ENCODE assay signal across 22 mouse cellular contexts in genomic region chr4:44010176-44010575, GRCm38 (mm10). TPM values are rescaled to one million over a fixed set of nuclear protein-coding genes. Genes with fewer than 3 reads are reported as not detected.
DNase-seq lines count a peak whose midpoint lies in the region; ATAC-seq and TF ChIP-seq lines count a peak whose summit lies in the region.
"Had no signal": no experiment of that assay in that cellular context is flagged by ENCODE, and none has a peak within 500 bp of the region (broad histone marks: within the 10 kb centered on the region; RNA-seq: fewer than 3 reads in every experiment).

No protein-coding gene starts in this region.

- H3K79me2 ChIP-seq in heart, adult 2 months (replicated peaks; ENCODE audit: control insufficient read depth, insufficient read depth, low read length), result peaks cover 6% of the 10 kb centered on the region
- H3K79me2 ChIP-seq in MEL (ENCODE audit: control insufficient read depth, insufficient read depth, low read length, poor library complexity), result peaks cover 34% of the 10 kb centered on the region

- no peak overlapping the region for H3K9ac ChIP-seq in heart, adult 2 months (ENCODE audit: low read depth, low read length)
- H3K9ac ChIP-seq in heart, embryonic 11.5 days (ENCODE audit: low read depth, low read length), result no peak overlapping the region
- H3K9ac ChIP-seq in liver, embryonic 14.5 days (replicated peaks), result no peak overlapping the region
- H3K9ac ChIP-seq in liver, embryonic 12.5 days, result no peak overlapping the region
- no peak overlapping the region for H3K9ac ChIP-seq in MEL (ENCODE audit: control insufficient read depth, low read depth, low read length, poor library complexity, severe bottlenecking)
- no peak overlapping the region for H3K9ac ChIP-seq in stomach, postnatal 0 days (ENCODE audit: low read length)
- H3K9ac ChIP-seq: liver, embryonic 13.5 days; neural tube, embryonic 13.5 days had no signal

- TF ChIP-seq EP300 in heart, adult 2 months (IDR thresholded peaks at IDR 0.05; ENCODE audit: insufficient read depth, low read depth, low read length), result no peak
- TF ChIP-seq EP300 in liver, embryonic 14.5 days (IDR thresholded peaks at IDR 0.05; ENCODE audit: low read depth), result no peak
- no peak for TF ChIP-seq EP300 in MEL (IDR thresholded peaks at IDR 0.05; ENCODE audit: low read depth in 1 of 2, low read length in 2 of 2)
- no peak for TF ChIP-seq EP300 in stomach, postnatal 0 days (optimal IDR thresholded peaks at IDR 0.05)

- peaks cover 13% of the 10 kb centered on the region for H3K36me3 ChIP-seq in heart, adult 2 months (ENCODE audit: control insufficient read depth, insufficient read depth, low read length)
- no peaks in the 10 kb centered on the region for H3K36me3 ChIP-seq in heart, embryonic 11.5 days (ENCODE audit: control insufficient read depth, insufficient read depth, low read length)
- peaks cover 5% of the 10 kb centered on the region for H3K36me3 ChIP-seq in liver, embryonic 14.5 days (replicated peaks; ENCODE audit: control insufficient read depth, insufficient read depth, low read depth)
- H3K36me3 ChIP-seq in liver, embryonic 12.5 days, result peaks cover 43% of the 10 kb centered on the region
- H3K36me3 ChIP-seq in MEL (ENCODE audit: control insufficient read depth in 1 of 2, insufficient read depth in 2 of 2, low read length in 2 of 2), result peaks cover 2 to 26% of the 10 kb centered on the region in 2 experiments; a peak in 3 of 4 replicates
- H3K36me3 ChIP-seq in stomach, postnatal 0 days (ENCODE audit: control insufficient read depth, insufficient read depth, low read length), result no peaks in the 10 kb centered on the region
- H3K36me3 ChIP-seq: limb, embryonic 10.5 days; neural tube, embryonic 13.5 days had no signal

- H3K27ac ChIP-seq in heart, adult 2 months, result no peak overlapping the region
- H3K27ac ChIP-seq in heart, embryonic 11.5 days (ENCODE audit: low read depth, low read length), result no peak overlapping the region
- H3K27ac ChIP-seq in liver, embryonic 14.5 days, result no peak overlapping the region
- H3K27ac ChIP-seq in liver, embryonic 12.5 days, result no peak overlapping the region
- H3K27ac ChIP-seq in MEL (ENCODE audit: control insufficient read depth, low read depth, low read length), result peak overlapping the region; percentile 57; the same call in 1 of the 2 replicates
- no peak overlapping the region for H3K27ac ChIP-seq in stomach, postnatal 0 days (replicated peaks)
- H3K27ac ChIP-seq: limb, embryonic 10.5 days; neural tube, embryonic 13.5 days had no signal

- no peaks in the 10 kb centered on the region for H3K27me3 ChIP-seq in heart, adult 2 months (ENCODE audit: control insufficient read depth, insufficient read depth, low read length)
- no peaks in the 10 kb centered on the region for H3K27me3 ChIP-seq in heart, embryonic 11.5 days (ENCODE audit: control insufficient read depth, insufficient read depth, low read length)
- no peaks in the 10 kb centered on the region for H3K27me3 ChIP-seq in liver, embryonic 14.5 days (ENCODE audit: control insufficient read depth, insufficient read depth, low read length)
- H3K27me3 ChIP-seq in liver, embryonic 12.5 days (replicated peaks), result no peaks in the 10 kb centered on the region
- H3K27me3 ChIP-seq in MEL (ENCODE audit: control insufficient read depth in 1 of 2, insufficient read depth in 2 of 2, low read length in 2 of 2), result no peaks in the 10 kb centered on the region
- no peaks in the 10 kb centered on the region for H3K27me3 ChIP-seq in stomach, postnatal 0 days (ENCODE audit: control insufficient read depth, insufficient read depth, low read length)
- H3K27me3 ChIP-seq: liver, embryonic 13.5 days; neural tube, embryonic 13.5 days; Patski had no signal

- H3K4me2 ChIP-seq in heart, embryonic 11.5 days, result no peak overlapping the region
- H3K4me2 ChIP-seq in liver, embryonic 14.5 days (ENCODE audit: low read depth), result no peak overlapping the region
- H3K4me2 ChIP-seq in liver, embryonic 12.5 days, result no peak overlapping the region
- H3K4me2 ChIP-seq in stomach, postnatal 0 days (replicated peaks; ENCODE audit: low read depth), result no peak overlapping the region
- H3K4me2 ChIP-seq: liver, embryonic 13.5 days; neural tube, embryonic 13.5 days had no signal

- peak; percentile 4; the same call in 1 of the 2 replicates for TF ChIP-seq RAD21 in MEL (IDR thresholded peaks at IDR 0.05; ENCODE audit: low read depth, low read length)

- no peaks in the 10 kb centered on the region for H3K9me3 ChIP-seq in heart, embryonic 11.5 days (replicated peaks; ENCODE audit: control insufficient read depth, low read length)
- H3K9me3 ChIP-seq in liver, embryonic 14.5 days (ENCODE audit: control insufficient read depth, low read length), result no peaks in the 10 kb centered on the region
- H3K9me3 ChIP-seq in liver, embryonic 12.5 days (replicated peaks), result no peaks in the 10 kb centered on the region
- H3K9me3 ChIP-seq in MEL (replicated peaks; ENCODE audit: insufficient read depth, low read length), result no peaks in the 10 kb centered on the region
- no peaks in the 10 kb centered on the region for H3K9me3 ChIP-seq in stomach, postnatal 0 days (ENCODE audit: control insufficient read depth, low read length)
- H3K9me3 ChIP-seq: limb, embryonic 10.5 days; liver, embryonic 13.5 days; neural tube, embryonic 13.5 days had no signal

- TF ChIP-seq CTCF in heart, adult 2 months (IDR thresholded peaks at IDR 0.05), result 0 out of 2 replicates have a peak, but pooled peaks have one; percentile 9
- peak; percentile 36; the same call in 1 of the 2 replicates for TF ChIP-seq CTCF in liver, embryonic 14.5 days (IDR thresholded peaks at IDR 0.05; ENCODE audit: low read depth)
- peak in 2 of 3 experiments; percentile 12 to 67; a peak in 2 of 6 replicates for TF ChIP-seq CTCF in MEL (IDR thresholded peaks at IDR 0.05 in 2 of 3, conservative IDR thresholded peaks at IDR 0.05 in 1 of 3; ENCODE audit: control insufficient read depth in 1 of 3, insufficient read depth in 1 of 3, low read depth in 2 of 3, low read length in 3 of 3, poor library complexity in 1 of 3, severe bottlenecking in 1 of 3)
- peak; percentile 45 for TF ChIP-seq CTCF in stomach, postnatal 0 days (IDR thresholded peaks at IDR 0.05; ENCODE audit: low read depth)

- H3K4me1 ChIP-seq in heart, adult 2 months (ENCODE audit: control insufficient read depth, insufficient read depth, low read length), result peaks cover 8% of the 10 kb centered on the region
- H3K4me1 ChIP-seq in heart, embryonic 11.5 days (ENCODE audit: control insufficient read depth, insufficient read depth, low read length), result peaks cover 11% of the 10 kb centered on the region
- H3K4me1 ChIP-seq in liver, embryonic 14.5 days (replicated peaks; ENCODE audit: control insufficient read depth in 2 of 2, insufficient read depth in 2 of 2, low read length in 1 of 2), result peaks cover 17 to 25% of the 10 kb centered on the region in 2 experiments
- H3K4me1 ChIP-seq in liver, embryonic 12.5 days, result peaks cover 40% of the 10 kb centered on the region
- H3K4me1 ChIP-seq in MEL (ENCODE audit: control insufficient read depth in 1 of 2, insufficient read depth in 2 of 2, low read length in 2 of 2), result peaks cover 0 to 27% of the 10 kb centered on the region in 2 experiments; a peak in 3 of 4 replicates
- H3K4me1 ChIP-seq in stomach, postnatal 0 days (replicated peaks; ENCODE audit: control insufficient read depth, insufficient read depth), result peaks cover 7% of the 10 kb centered on the region

- ATAC-seq in heart, embryonic 11.5 days (replicated peaks; ENCODE audit: insufficient number of reproducible peaks, low FRiP score, low TSS enrichment), result no peak
- ATAC-seq in liver, embryonic 14.5 days (ENCODE audit: insufficient read depth), result no peak
- ATAC-seq in liver, embryonic 12.5 days, result no peak
- ATAC-seq in stomach, postnatal 0 days (ENCODE audit: low FRiP score, low TSS enrichment), result no peak
- ATAC-seq: hindbrain, embryonic 16.5 days; Patski had no signal

- no peak for DNase-seq in heart, adult 2 months
- no peak for DNase-seq in liver, embryonic 14.5 days (ENCODE audit: low read depth in 3 of 3, low spot score in 3 of 3)
- peak; percentile 46 for DNase-seq in MEL (ENCODE audit: low read depth, low spot score)
- no peak for DNase-seq in stomach, postnatal 0 days (ENCODE audit: low spot score)
- no peak for DNase-seq in testis, postnatal 14 days (ENCODE audit: low spot score)
- DNase-seq: cerebellum, adult 9-10 months; gastrocnemius, postnatal 10 days; heart, postnatal 36 days; kidney, adult 8-10 months; liver, embryonic 13.5 days; lung, postnatal 14 days; right cerebral cortex, postnatal 14 days; thymus, postnatal 14 days had no signal

- 93% methylated on average over 1 of the region's 1 CpGs for WGBS in heart, adult 2 months
- 93% methylated on average over 1 of the region's 1 CpGs for WGBS in heart, embryonic 11.5 days (ENCODE audit: insufficient replicate concordance)
- WGBS in liver, embryonic 14.5 days (ENCODE audit: insufficient replicate concordance), result 79% methylated on average over 1 of the region's 1 CpGs
- 96% methylated on average over 1 of the region's 1 CpGs for WGBS in liver, embryonic 12.5 days (ENCODE audit: insufficient replicate concordance)
- WGBS in stomach, postnatal 0 days, result 92% methylated on average over 1 of the region's 1 CpGs

- H3K4me3 ChIP-seq in heart, adult 2 months, result no peak overlapping the region
- no peak overlapping the region for H3K4me3 ChIP-seq in heart, embryonic 11.5 days (ENCODE audit: low read depth, low read length)
- H3K4me3 ChIP-seq in liver, embryonic 14.5 days (ENCODE audit: insufficient read depth in 1 of 2, low read depth in 2 of 2, low read length in 2 of 2), result no peak overlapping the region
- no peak overlapping the region for H3K4me3 ChIP-seq in liver, embryonic 12.5 days
- H3K4me3 ChIP-seq in MEL (ENCODE audit: control insufficient read depth in 1 of 2, insufficient read depth in 1 of 2, low read depth in 2 of 2, low read length in 2 of 2), result no peak overlapping the region
- H3K4me3 ChIP-seq in stomach, postnatal 0 days (ENCODE audit: low read depth, low read length), result no peak overlapping the region
- H3K4me3 ChIP-seq: limb, embryonic 10.5 days; liver, embryonic 13.5 days; neural tube, embryonic 13.5 days had no signal

- intact Hi-C loops in heart, adult 2 months (cut with DNase I), result no loop called here

- TF ChIP-seq POLR2A in heart, adult 2 months (IDR thresholded peaks at IDR 0.05; ENCODE audit: insufficient read depth, low read depth, low read length), result no peak
- TF ChIP-seq POLR2A in MEL (IDR thresholded peaks at IDR 0.05; ENCODE audit: control insufficient read depth in 1 of 2, insufficient read depth in 1 of 2, low read depth in 1 of 2, low read length in 2 of 2, poor library complexity in 1 of 2), result no peak

RNA-seq across cellular contexts. Expression of gene Clta, which starts 5.9 kb away (rescaled TPM):
- 10 to 100 TPM; 75.8 to 78.6 TPM for total RNA-seq in heart, adult 2 months (2021)
- 64.6 and 68.4 TPM in 2 replicates for polyA plus RNA-seq in heart, adult 2 months (2012; rRNA removed)
- polyA plus RNA-seq in heart, embryonic 11.5 days (2014; fragmentation: Nextera tagmentation; extraction: Ambion mirVana), result 157 and 162 TPM in 2 replicates
- polyA plus RNA-seq in liver, embryonic 14.5 days (2012; rRNA removed), result 114 and 173 TPM in 2 replicates
- 121 and 128 TPM in 2 replicates for polyA plus RNA-seq in liver, embryonic 14.5 days (2014; fragmentation: Nextera tagmentation; extraction: Ambion mirVana)
- polyA plus RNA-seq in liver, embryonic 12.5 days (2016; fragmentation: Nextera tagmentation; extraction: Ambion mirVana), result 169 and 172 TPM in 2 replicates
- total RNA-seq in MEL (2012; rRNA removed), result 426 and 451 TPM in 2 replicates
- 100 to 1,000 TPM in 1 of 2 experiments, not detected in 1; 589 TPM for polyA plus RNA-seq in MEL (2012; ENCODE audit: insufficient read depth in 1 of 2, insufficient read length in 2 of 2, low read depth in 1 of 2, low replicate concordance in 2 of 2, missing spikeins in 1 of 2)
- polyA plus RNA-seq in stomach, postnatal 0 days (2015; fragmentation: Nextera tagmentation; extraction: Ambion mirVana), result 191 and 194 TPM in 2 replicates

RNA-seq across cellular contexts. Expression of gene Ccin, which starts 26.9 kb away (rescaled TPM):
- total RNA-seq in heart, adult 2 months (2021), result not detected
- polyA plus RNA-seq in heart, adult 2 months (2012; rRNA removed), result 0.15 and 0.16 TPM in 2 replicates
- not detected in 2 replicates for polyA plus RNA-seq in heart, embryonic 11.5 days (2014; fragmentation: Nextera tagmentation; extraction: Ambion mirVana)
- polyA plus RNA-seq in liver, embryonic 14.5 days (2012; rRNA removed), result 0.02 TPM in 1 of 2 replicates, not detected in the other
- polyA plus RNA-seq in liver, embryonic 14.5 days (2014; fragmentation: Nextera tagmentation; extraction: Ambion mirVana), result not detected in 2 replicates
- polyA plus RNA-seq in liver, embryonic 12.5 days (2016; fragmentation: Nextera tagmentation; extraction: Ambion mirVana), result not detected in 2 replicates
- total RNA-seq in MEL (2012; rRNA removed), result not detected in 2 replicates
- polyA plus RNA-seq in MEL (2012; ENCODE audit: insufficient read depth in 1 of 2, insufficient read length in 2 of 2, low read depth in 1 of 2, low replicate concordance in 2 of 2, missing spikeins in 1 of 2), result under 1 TPM in 1 of 2 experiments, not detected in 1; 0.04 TPM
- not detected in 2 replicates for polyA plus RNA-seq in stomach, postnatal 0 days (2015; fragmentation: Nextera tagmentation; extraction: Ambion mirVana)
- total RNA-seq: megakaryocyte-erythroid progenitor cell, adult 5-6 weeks had no signal
- polyA plus RNA-seq: embryonic facial prominence, embryonic 14.5 days; hindbrain, embryonic 16.5 days; limb, embryonic 10.5 days; liver, embryonic 13.5 days; neural tube, embryonic 13.5 days; stomach, embryonic 16.5 days had no signal

RNA-seq across cellular contexts. Expression of gene Glipr2, which starts 53.0 kb away (rescaled TPM):
- 1 to 10 TPM; 2.1 to 5.3 TPM for total RNA-seq in heart, adult 2 months (2021)
- polyA plus RNA-seq in heart, adult 2 months (2012; rRNA removed), result 5.2 and 6.9 TPM in 2 replicates
- 112 and 136 TPM in 2 replicates for polyA plus RNA-seq in heart, embryonic 11.5 days (2014; fragmentation: Nextera tagmentation; extraction: Ambion mirVana)
- 17.1 and 19.2 TPM in 2 replicates for polyA plus RNA-seq in liver, embryonic 14.5 days (2012; rRNA removed)
- polyA plus RNA-seq in liver, embryonic 14.5 days (2014; fragmentation: Nextera tagmentation; extraction: Ambion mirVana), result 46.6 and 48.8 TPM in 2 replicates
- 45.8 and 46.6 TPM in 2 replicates for polyA plus RNA-seq in liver, embryonic 12.5 days (2016; fragmentation: Nextera tagmentation; extraction: Ambion mirVana)
- 22.8 and 30.6 TPM in 2 replicates for total RNA-seq in MEL (2012; rRNA removed)
- polyA plus RNA-seq in MEL (2012; ENCODE audit: insufficient read depth in 1 of 2, insufficient read length in 2 of 2, low read depth in 1 of 2, low replicate concordance in 2 of 2, missing spikeins in 1 of 2), result 10 to 100 TPM in 1 of 2 experiments, not detected in 1; 25.0 TPM
- 43.4 and 46.4 TPM in 2 replicates for polyA plus RNA-seq in stomach, postnatal 0 days (2015; fragmentation: Nextera tagmentation; extraction: Ambion mirVana)
